Comparison of ENCODE assay signal across 8 mouse cellular contexts in the genomic region with DNA sequence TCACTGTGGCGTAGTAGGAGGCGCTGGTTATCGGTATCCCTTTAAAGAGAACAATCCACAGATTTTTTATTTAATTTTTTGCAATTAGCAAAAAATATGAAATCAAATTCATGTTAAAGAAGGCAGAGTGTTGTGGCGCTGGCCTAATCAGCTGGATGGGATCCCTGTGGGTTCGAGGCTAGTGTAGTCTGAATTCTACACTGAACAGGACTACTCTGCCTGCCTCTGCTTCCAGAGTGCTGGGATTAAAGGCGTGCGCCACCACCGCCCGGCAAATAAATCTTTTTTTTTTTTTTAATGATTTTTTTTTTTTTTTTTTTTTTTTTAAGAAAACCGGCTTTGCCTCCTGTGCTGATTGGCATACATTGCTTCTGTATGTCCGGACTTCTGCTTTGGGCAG. TPM values are rescaled to one million over a fixed set of nuclear protein-coding genes. Genes with fewer than 3 reads are reported as not detected.
DNase-seq lines count a peak whose midpoint lies in the region; ATAC-seq and TF ChIP-seq lines count a peak whose summit lies in the region.

No protein-coding gene starts in this region.

- 43% methylated on average over 11 of the region's 11 CpGs for WGBS in embryonic facial prominence, embryonic 14.5 days
- whole genome bisulfite sequencing in intestine, embryonic 16.5 days, result 42% methylated on average over 11 of the region's 11 CpGs
- 51% methylated on average over 11 of the region's 11 CpGs for WGBS in neural tube, embryonic 13.5 days

- H3K27me3 ChIP-seq in embryonic facial prominence, embryonic 14.5 days (replicated peaks; ENCODE audit: control insufficient read depth, insufficient read depth, low read length), result no peaks in the 10 kb centered on the region
- H3K27me3 ChIP-seq in intestine, embryonic 16.5 days (replicated peaks; ENCODE audit: control insufficient read depth, insufficient read depth, low read length), result no peaks in the 10 kb centered on the region
- H3K27me3 ChIP-seq in neural tube, embryonic 13.5 days, result no peaks in the 10 kb centered on the region

- no peak overlapping the region; the same call in 1 of the 2 replicates for H3K27ac ChIP-seq in left cerebral cortex, adult 2 months
- no peak overlapping the region for H3K27ac ChIP-seq in embryonic facial prominence, embryonic 14.5 days (replicated peaks; ENCODE audit: low read depth, low read length)
- peak overlapping the region; percentile 85; the same call in 1 of the 2 replicates for H3K27ac ChIP-seq in intestine, embryonic 16.5 days (ENCODE audit: low read length)
- no peak overlapping the region for H3K27ac ChIP-seq in neural tube, embryonic 13.5 days (replicated peaks)

- H3K9ac ChIP-seq in embryonic facial prominence, embryonic 14.5 days (ENCODE audit: low read depth, low read length), result peak overlapping the region; percentile 86
- peak overlapping the region; percentile 94 for H3K9ac ChIP-seq in intestine, embryonic 16.5 days (ENCODE audit: low read depth, low read length)
- peak overlapping the region; percentile 81 for H3K9ac ChIP-seq in neural tube, embryonic 13.5 days

- peak overlapping the region; percentile 92 for H3K4me2 ChIP-seq in embryonic facial prominence, embryonic 14.5 days (ENCODE audit: low read depth, low read length)
- H3K4me2 ChIP-seq in intestine, embryonic 16.5 days (ENCODE audit: low read depth, low read length), result peak overlapping the region; percentile 86
- H3K4me2 ChIP-seq in neural tube, embryonic 13.5 days, result peak overlapping the region; percentile 90

- no peak for DNase-seq in left cerebral cortex, adult 2 months (ENCODE audit: extremely low spot score in 1 of 2, low spot score in 2 of 2)
- no peak for DNase-seq in left cerebral cortex, postnatal 4 days
- no peak for DNase-seq in embryonic facial prominence, embryonic 14.5 days (ENCODE audit: low spot score)
- no peak for DNase-seq in layer of hippocampus, postnatal 25 days (ENCODE audit: extremely low spot score in 1 of 2, low spot score in 1 of 2)
- no peak for DNase-seq in spleen, postnatal 10 days (ENCODE audit: low spot score in 2 of 2)
- no peak for DNase-seq in B cell, adult 2 months

- H3K4me3 ChIP-seq in left cerebral cortex, adult 2 months, result peak overlapping the region; percentile 81
- H3K4me3 ChIP-seq in embryonic facial prominence, embryonic 14.5 days (ENCODE audit: low read depth, low read length), result peak overlapping the region; percentile 80
- peak overlapping the region; percentile 78 for H3K4me3 ChIP-seq in intestine, embryonic 16.5 days (ENCODE audit: low read length)
- peak overlapping the region; percentile 82 for H3K4me3 ChIP-seq in neural tube, embryonic 13.5 days

- H3K9me3 ChIP-seq in embryonic facial prominence, embryonic 14.5 days (ENCODE audit: control insufficient read depth, low read length), result peaks cover 26% of the 10 kb centered on the region
- H3K9me3 ChIP-seq in intestine, embryonic 16.5 days (ENCODE audit: control insufficient read depth, low read length), result peaks cover 12% of the 10 kb centered on the region
- H3K9me3 ChIP-seq in neural tube, embryonic 13.5 days, result peaks cover 25% of the 10 kb centered on the region

- no peak for TF ChIP-seq CTCF in left cerebral cortex, adult 2 months (IDR thresholded peaks at IDR 0.05)

- ATAC-seq in embryonic facial prominence, embryonic 14.5 days (ENCODE audit: low read depth), result peak; percentile 23; the same call in 1 of the 2 replicates
- 0 out of 2 replicates have a peak, but pooled peaks have one; percentile 25 for ATAC-seq in intestine, embryonic 16.5 days
- no peak for ATAC-seq in neural tube, embryonic 13.5 days (ENCODE audit: low read depth)

- intact Hi-C loops in left cerebral cortex, adult 2 months (cut with DNase I), result no loop called here
- intact Hi-C loops in left cerebral cortex, postnatal 4 days (cut with DNase I), result loop anchor here (10.0 kb wide), 1 partner anchor 230 kb away; the partner anchor contains the start of gene Idnk

- peaks cover 27% of the 10 kb centered on the region for H3K36me3 ChIP-seq in embryonic facial prominence, embryonic 14.5 days (ENCODE audit: control insufficient read depth, insufficient read depth, low read length)
- peaks cover 29% of the 10 kb centered on the region for H3K36me3 ChIP-seq in intestine, embryonic 16.5 days (ENCODE audit: control insufficient read depth, insufficient read depth, low read length)
- H3K36me3 ChIP-seq in neural tube, embryonic 13.5 days, result peaks cover 36% of the 10 kb centered on the region

- H3K4me1 ChIP-seq in embryonic facial prominence, embryonic 14.5 days (ENCODE audit: control insufficient read depth, insufficient read depth, low read length), result no peaks in the 10 kb centered on the region
- peaks cover 9% of the 10 kb centered on the region; the same call in 1 of the 2 replicates for H3K4me1 ChIP-seq in intestine, embryonic 16.5 days (ENCODE audit: control insufficient read depth, insufficient read depth, low read length)
- peaks cover 12% of the 10 kb centered on the region for H3K4me1 ChIP-seq in neural tube, embryonic 13.5 days (replicated peaks)

RNA-seq across cellular contexts. Expression of gene 2210016F16Rik, which starts 0.7 kb away (rescaled TPM):
- total RNA-seq in left cerebral cortex, adult 2 months (2021), result 1 to 10 TPM; 7.1 to 7.4 TPM
- total RNA-seq in left cerebral cortex, postnatal 4 days (2021), result 1 to 10 TPM; 7.1 to 8.0 TPM
- 29.1 and 30.3 TPM in 2 replicates for polyA plus RNA-seq in embryonic facial prominence, embryonic 14.5 days (2014; fragmentation: Nextera tagmentation; extraction: Ambion mirVana)
- 48.7 and 55.7 TPM in 2 replicates for polyA plus RNA-seq in intestine, embryonic 16.5 days (2015; fragmentation: Nextera tagmentation; extraction: Ambion mirVana)
- 24.8 and 26.4 TPM in 2 replicates for polyA plus RNA-seq in neural tube, embryonic 13.5 days (2015; fragmentation: Nextera tagmentation; extraction: Ambion mirVana)
- total RNA-seq in layer of hippocampus, postnatal 25 days (2021), result 1 to 10 TPM; 6.8 to 7.4 TPM

RNA-seq across cellular contexts. Expression of gene Rmi1, which starts 17.7 kb away (rescaled TPM):
- 10 to 100 TPM; 13.4 to 15.9 TPM for total RNA-seq in left cerebral cortex, adult 2 months (2021)
- total RNA-seq in left cerebral cortex, postnatal 4 days (2021), result 10 to 100 TPM; 12.1 to 13.8 TPM
- 22.6 and 23.5 TPM in 2 replicates for polyA plus RNA-seq in embryonic facial prominence, embryonic 14.5 days (2014; fragmentation: Nextera tagmentation; extraction: Ambion mirVana)
- polyA plus RNA-seq in intestine, embryonic 16.5 days (2015; fragmentation: Nextera tagmentation; extraction: Ambion mirVana), result 20.2 and 20.8 TPM in 2 replicates
- polyA plus RNA-seq in neural tube, embryonic 13.5 days (2015; fragmentation: Nextera tagmentation; extraction: Ambion mirVana), result 23.1 and 23.6 TPM in 2 replicates
- total RNA-seq in layer of hippocampus, postnatal 25 days (2021), result 10 to 100 TPM; 17.1 to 17.9 TPM

RNA-seq across cellular contexts. Expression of gene Hnrnpk, which starts 18.8 kb away (rescaled TPM):
- 100 to 1,000 TPM; 566 to 576 TPM for total RNA-seq in left cerebral cortex, adult 2 months (2021)
- 100 to 1,000 TPM; 907 to 963 TPM for total RNA-seq in left cerebral cortex, postnatal 4 days (2021)
- 1,259 and 1,407 TPM in 2 replicates for polyA plus RNA-seq in embryonic facial prominence, embryonic 14.5 days (2014; fragmentation: Nextera tagmentation; extraction: Ambion mirVana)
- 1,107 and 1,211 TPM in 2 replicates for polyA plus RNA-seq in intestine, embryonic 16.5 days (2015; fragmentation: Nextera tagmentation; extraction: Ambion mirVana)
- polyA plus RNA-seq in neural tube, embryonic 13.5 days (2015; fragmentation: Nextera tagmentation; extraction: Ambion mirVana), result 1,581 and 1,759 TPM in 2 replicates
- total RNA-seq in layer of hippocampus, postnatal 25 days (2021), result 100 to 1,000 TPM; 656 to 660 TPM

RNA-seq across cellular contexts. Expression of gene Kif27, which starts 25.4 kb away (rescaled TPM):
- 1 to 10 TPM; 2.4 to 3.5 TPM for total RNA-seq in left cerebral cortex, adult 2 months (2021)
- total RNA-seq in left cerebral cortex, postnatal 4 days (2021), result 1 to 10 TPM; 3.3 to 3.8 TPM
- polyA plus RNA-seq in embryonic facial prominence, embryonic 14.5 days (2014; fragmentation: Nextera tagmentation; extraction: Ambion mirVana), result 0.98 and 1.7 TPM in 2 replicates
- polyA plus RNA-seq in intestine, embryonic 16.5 days (2015; fragmentation: Nextera tagmentation; extraction: Ambion mirVana), result 0.32 and 0.66 TPM in 2 replicates
- 1.2 and 1.3 TPM in 2 replicates for polyA plus RNA-seq in neural tube, embryonic 13.5 days (2015; fragmentation: Nextera tagmentation; extraction: Ambion mirVana)
- 1 to 10 TPM; 3.2 to 3.3 TPM for total RNA-seq in layer of hippocampus, postnatal 25 days (2021)
